Mouse (Mus musculus): ENCODE measurements around the gene Tirap. TPM values are rescaled to one million over a fixed set of nuclear protein-coding genes. Genes with fewer than 3 reads are reported as not detected.

The Tirap gene
- polyA plus RNA-seq, 1 experiment from 2014 or later: 14.9 TPM

DNA sequence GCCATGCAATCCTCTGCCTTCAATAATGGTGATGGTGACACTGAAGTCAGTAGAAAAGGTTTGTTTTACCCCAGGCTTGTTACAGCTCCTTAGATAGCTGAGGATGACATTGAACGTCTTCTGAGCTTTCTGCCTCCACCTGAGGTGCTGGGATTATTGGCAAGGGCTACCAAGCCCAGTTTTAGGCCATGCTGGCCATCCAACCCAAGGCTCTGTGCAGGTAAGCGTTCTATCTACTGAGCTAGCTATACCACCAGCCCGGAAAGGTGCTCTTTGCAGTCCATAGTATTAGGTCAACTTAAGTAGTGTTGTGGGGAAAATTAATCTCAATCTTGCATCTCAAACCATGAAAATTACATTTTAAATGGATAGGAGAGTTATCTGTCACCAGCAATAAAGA is 2.5 kb downstream of the Tirap start:
- no peak for ATAC-seq (ENCODE audit: insufficient read depth, low FRiP score)
- Histone ChIP-seq H3K4me3 (replicated peaks; ENCODE audit: low read length) (no peak overlapping the region), H3K4me2 (ENCODE audit: low read depth, low read length) (no peak overlapping the region), H3K36me3 (ENCODE audit: control insufficient read depth, insufficient read depth, low read length) (no peaks in the 10 kb centered on the region), H3K9ac (ENCODE audit: low read length) (no peak overlapping the region), H3K9me3 (replicated peaks; ENCODE audit: control insufficient read depth, low read length) (no peaks in the 10 kb centered on the region), H3K27ac (ENCODE audit: low read length) (no peak overlapping the region), H3K4me1 (ENCODE audit: control insufficient read depth, insufficient read depth, low read length) (0 out of 2 replicates have a peak, but pooled peaks cover 9% of the 10 kb centered on the region), H3K27me3 (ENCODE audit: control insufficient read depth, insufficient read depth, low read length) (no peaks in the 10 kb centered on the region)
- WGBS: 91% methylated on average over 3 of the region's 3 CpGs

- Histone ChIP-seq H3K4me3 (replicated peaks; ENCODE audit: low read length) (no peak overlapping the region), H3K4me2 (ENCODE audit: low read depth, low read length) (no peak overlapping the region), H3K9ac (ENCODE audit: low read length) (no peak overlapping the region), H3K27ac (ENCODE audit: low read length) (no peak overlapping the region), H3K4me1 (ENCODE audit: control insufficient read depth, insufficient read depth, low read length) (0 out of 2 replicates have a peak, but pooled peaks cover 2% of the 10 kb centered on the region), H3K27me3 (ENCODE audit: control insufficient read depth, insufficient read depth, low read length) (no peaks in the 10 kb centered on the region), H3K36me3 (ENCODE audit: control insufficient read depth, insufficient read depth, low read length) (no peaks in the 10 kb centered on the region), H3K9me3 (replicated peaks; ENCODE audit: control insufficient read depth, low read length) (no peaks in the 10 kb centered on the region)
- ATAC-seq (ENCODE audit: insufficient read depth, low FRiP score): no peak
- 89% methylated on average over 3 of the region's 3 CpGs for WGBS
Measured at GRCm38 (mm10) chr9:35194048-35194447, 6.0 kb downstream of the Tirap start.

- no peak overlapping the region for H3K4me3 ChIP-seq (replicated peaks; ENCODE audit: low read length)
- H3K9ac ChIP-seq (ENCODE audit: low read length): no peak overlapping the region
- no peak overlapping the region for H3K4me2 ChIP-seq (ENCODE audit: low read depth, low read length)
- H3K36me3 ChIP-seq (ENCODE audit: control insufficient read depth, insufficient read depth, low read length): no peaks in the 10 kb centered on the region
- H3K9me3 ChIP-seq (replicated peaks; ENCODE audit: control insufficient read depth, low read length): no peaks in the 10 kb centered on the region
- no peaks in the 10 kb centered on the region for H3K27me3 ChIP-seq (ENCODE audit: control insufficient read depth, insufficient read depth, low read length)
- no peaks in the 10 kb centered on the region for H3K4me1 ChIP-seq (ENCODE audit: control insufficient read depth, insufficient read depth, low read length)
- 74% methylated on average over 11 of the region's 11 CpGs for WGBS
- peak overlapping the region; percentile 46 for H3K27ac ChIP-seq (ENCODE audit: low read length)
- peak; percentile 69; the same call in 1 of the 2 replicates for ATAC-seq (ENCODE audit: insufficient read depth, low FRiP score)
Measured at GRCm38 (mm10) chr9:35192983-35193542, 7.0 kb downstream of the Tirap start.

DNA sequence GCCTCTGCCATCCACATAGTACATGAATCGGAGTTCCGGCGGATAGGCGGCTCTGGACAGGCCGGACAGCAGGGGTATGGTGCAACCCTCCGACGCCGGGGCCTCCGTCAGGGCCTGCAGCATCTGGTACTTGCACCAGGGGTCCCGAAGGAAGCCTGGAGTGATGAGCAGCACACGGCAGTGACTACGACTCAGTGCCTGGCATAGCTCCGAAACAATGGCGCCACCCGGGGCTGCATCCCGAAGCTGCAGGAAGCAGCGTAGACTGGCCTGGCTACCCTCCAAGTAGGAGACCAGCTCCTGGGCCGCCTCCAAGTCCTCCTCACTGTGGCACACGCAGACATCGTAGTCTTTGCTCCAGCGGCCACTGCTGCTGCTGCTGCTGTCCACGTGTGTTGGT is 11.4 kb downstream of the Tirap start:
- no peaks in the 10 kb centered on the region for H3K9me3 ChIP-seq (replicated peaks; ENCODE audit: control insufficient read depth, low read length)
- H3K9ac ChIP-seq (ENCODE audit: low read length): no peak overlapping the region
- no peak overlapping the region for H3K27ac ChIP-seq (ENCODE audit: low read length)
- no peaks in the 10 kb centered on the region for H3K27me3 ChIP-seq (ENCODE audit: control insufficient read depth, insufficient read depth, low read length)
- no peak overlapping the region for H3K4me2 ChIP-seq (ENCODE audit: low read depth, low read length)
- H3K4me3 ChIP-seq (replicated peaks; ENCODE audit: low read length): no peak overlapping the region
- ATAC-seq (ENCODE audit: insufficient read depth, low FRiP score): no peak
- WGBS: 84% methylated on average over 22 of the region's 22 CpGs
- H3K36me3 ChIP-seq (ENCODE audit: control insufficient read depth, insufficient read depth, low read length): no peaks in the 10 kb centered on the region
- H3K4me1 ChIP-seq (ENCODE audit: control insufficient read depth, insufficient read depth, low read length): no peaks in the 10 kb centered on the region

- WGBS: 79% methylated on average over 10 of the region's 10 CpGs
- no peak for ATAC-seq (ENCODE audit: insufficient read depth, low FRiP score)
Measured at GRCm38 (mm10) chr9:35187351-35187903, 12.7 kb downstream of the Tirap start.

DNA sequence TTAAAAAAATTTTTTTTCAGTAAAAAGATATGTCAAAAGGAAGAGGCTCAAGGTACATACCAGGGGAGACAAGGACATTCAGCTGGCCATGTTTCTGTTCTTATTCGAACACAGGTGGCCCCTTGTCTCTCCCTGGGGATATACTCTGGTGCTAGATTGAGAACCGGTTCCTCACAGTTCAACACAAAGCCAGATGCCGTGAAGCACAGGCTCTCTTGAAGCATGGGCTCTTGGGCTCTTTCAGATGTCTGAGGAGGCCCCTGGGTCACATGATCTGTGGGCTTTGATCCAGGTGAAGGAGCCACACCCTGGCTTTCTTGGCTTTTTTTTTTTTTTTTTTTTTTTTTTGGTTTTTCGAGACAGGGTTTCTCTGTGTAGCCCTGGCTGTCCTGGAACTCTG is 13.7 kb downstream of the Tirap start:
- H3K36me3 ChIP-seq (ENCODE audit: control insufficient read depth, insufficient read depth, low read length): no peaks in the 10 kb centered on the region
- WGBS: 65% methylated on average over 4 of the region's 4 CpGs
- H3K9me3 ChIP-seq (replicated peaks; ENCODE audit: control insufficient read depth, low read length): no peaks in the 10 kb centered on the region
- ATAC-seq (ENCODE audit: insufficient read depth, low FRiP score): no peak
- no peak overlapping the region for H3K27ac ChIP-seq (ENCODE audit: low read length)
- no peak overlapping the region for H3K4me2 ChIP-seq (ENCODE audit: low read depth, low read length)
- H3K27me3 ChIP-seq (ENCODE audit: control insufficient read depth, insufficient read depth, low read length): no peaks in the 10 kb centered on the region
- H3K9ac ChIP-seq (ENCODE audit: low read length): no peak overlapping the region
- H3K4me3 ChIP-seq (replicated peaks; ENCODE audit: low read length): no peak overlapping the region
- no peaks in the 10 kb centered on the region for H3K4me1 ChIP-seq (ENCODE audit: control insufficient read depth, insufficient read depth, low read length)

More at GRCm38 (mm10) chr9:35187351-35187903, 12.7 kb downstream of the Tirap start:
- Histone ChIP-seq H3K9ac (ENCODE audit: low read length) (no peak overlapping the region), H3K4me1 (ENCODE audit: control insufficient read depth, insufficient read depth, low read length) (no peaks in the 10 kb centered on the region), H3K9me3 (replicated peaks; ENCODE audit: control insufficient read depth, low read length) (no peaks in the 10 kb centered on the region), H3K27me3 (ENCODE audit: control insufficient read depth, insufficient read depth, low read length) (no peaks in the 10 kb centered on the region), H3K27ac (ENCODE audit: low read length) (no peak overlapping the region), H3K4me3 (replicated peaks; ENCODE audit: low read length) (no peak overlapping the region), H3K4me2 (ENCODE audit: low read depth, low read length) (no peak overlapping the region), H3K36me3 (ENCODE audit: control insufficient read depth, insufficient read depth, low read length) (no peaks in the 10 kb centered on the region)

DNA sequence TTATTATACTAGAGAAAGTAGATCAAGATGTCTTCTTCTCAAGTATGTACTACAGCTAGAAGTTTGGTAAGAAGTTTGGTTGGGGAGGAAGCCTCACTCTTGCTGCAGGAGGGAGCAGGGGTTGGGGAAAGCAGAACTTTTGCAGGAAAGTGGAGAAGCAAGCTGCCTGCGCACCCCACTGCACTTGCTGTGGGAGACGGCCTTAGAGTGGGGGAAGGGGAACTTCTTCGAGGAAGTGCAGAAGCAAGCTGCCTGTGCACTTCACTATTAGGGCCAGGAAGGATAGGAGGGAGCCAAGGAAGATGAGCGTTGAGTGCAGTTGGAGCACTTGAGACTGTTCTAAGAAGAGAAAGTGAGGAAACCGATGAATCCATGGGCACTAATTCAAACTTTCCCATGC is 16.7 kb downstream of the Tirap start:
- H3K4me3 ChIP-seq (replicated peaks; ENCODE audit: low read length): no peak overlapping the region
- H3K9me3 ChIP-seq (replicated peaks; ENCODE audit: control insufficient read depth, low read length): no peaks in the 10 kb centered on the region
- H3K36me3 ChIP-seq (ENCODE audit: control insufficient read depth, insufficient read depth, low read length): no peaks in the 10 kb centered on the region
- no peaks in the 10 kb centered on the region for H3K4me1 ChIP-seq (ENCODE audit: control insufficient read depth, insufficient read depth, low read length)
- H3K4me2 ChIP-seq (ENCODE audit: low read depth, low read length): no peak overlapping the region
- no peak overlapping the region for H3K27ac ChIP-seq (ENCODE audit: low read length)
- no peak for ATAC-seq (ENCODE audit: insufficient read depth, low FRiP score)
- H3K27me3 ChIP-seq (ENCODE audit: control insufficient read depth, insufficient read depth, low read length): no peaks in the 10 kb centered on the region
- 66% methylated on average over 5 of the region's 5 CpGs for WGBS
- no peak overlapping the region for H3K9ac ChIP-seq (ENCODE audit: low read length)

- Histone ChIP-seq H3K9ac (ENCODE audit: low read length) (no peak overlapping the region), H3K4me2 (ENCODE audit: low read depth, low read length) (no peak overlapping the region), H3K9me3 (replicated peaks; ENCODE audit: control insufficient read depth, low read length) (no peaks in the 10 kb centered on the region), H3K4me3 (replicated peaks; ENCODE audit: low read length) (no peak overlapping the region), H3K27me3 (ENCODE audit: control insufficient read depth, insufficient read depth, low read length) (no peaks in the 10 kb centered on the region), H3K4me1 (ENCODE audit: control insufficient read depth, insufficient read depth, low read length) (no peaks in the 10 kb centered on the region), H3K36me3 (ENCODE audit: control insufficient read depth, insufficient read depth, low read length) (no peaks in the 10 kb centered on the region), H3K27ac (ENCODE audit: low read length) (no peak overlapping the region)
- ATAC-seq (ENCODE audit: insufficient read depth, low FRiP score): no peak
- 71% methylated on average over 2 of the region's 2 CpGs for WGBS
Measured at GRCm38 (mm10) chr9:35182832-35183231, 17.3 kb downstream of the Tirap start.

- H3K27me3 ChIP-seq (ENCODE audit: control insufficient read depth, insufficient read depth, low read length): no peaks in the 10 kb centered on the region
- H3K4me2 ChIP-seq (ENCODE audit: low read depth, low read length): peak overlapping the region; percentile 92
- no peak overlapping the region for H3K27ac ChIP-seq (ENCODE audit: low read length)
- no peak for ATAC-seq (ENCODE audit: insufficient read depth, low FRiP score)
- H3K4me3 ChIP-seq (replicated peaks; ENCODE audit: low read length): peak overlapping the region; percentile 78
- peak overlapping the region; percentile 17; the same call in 1 of the 2 replicates for H3K9ac ChIP-seq (ENCODE audit: low read length)
- 47% methylated on average over 14 of the region's 14 CpGs for WGBS
- H3K9me3 ChIP-seq (replicated peaks; ENCODE audit: control insufficient read depth, low read length): no peaks in the 10 kb centered on the region
- peaks cover 7% of the 10 kb centered on the region for H3K4me1 ChIP-seq (ENCODE audit: control insufficient read depth, insufficient read depth, low read length)
- no peaks in the 10 kb centered on the region for H3K36me3 ChIP-seq (ENCODE audit: control insufficient read depth, insufficient read depth, low read length)
Measured at GRCm38 (mm10) chr9:35176124-35176659, 23.9 kb downstream of the Tirap start.

Measured in stomach, embryonic 16.5 days (tissue).